Mouse (Mus musculus): ENCODE measurements around the gene Ap3m1. TPM values are rescaled to one million over a fixed set of nuclear protein-coding genes. Genes with fewer than 3 reads are reported as not detected.

The Ap3m1 gene
- polyA plus RNA-seq, 1 experiment, result 82.0 TPM

DNA sequence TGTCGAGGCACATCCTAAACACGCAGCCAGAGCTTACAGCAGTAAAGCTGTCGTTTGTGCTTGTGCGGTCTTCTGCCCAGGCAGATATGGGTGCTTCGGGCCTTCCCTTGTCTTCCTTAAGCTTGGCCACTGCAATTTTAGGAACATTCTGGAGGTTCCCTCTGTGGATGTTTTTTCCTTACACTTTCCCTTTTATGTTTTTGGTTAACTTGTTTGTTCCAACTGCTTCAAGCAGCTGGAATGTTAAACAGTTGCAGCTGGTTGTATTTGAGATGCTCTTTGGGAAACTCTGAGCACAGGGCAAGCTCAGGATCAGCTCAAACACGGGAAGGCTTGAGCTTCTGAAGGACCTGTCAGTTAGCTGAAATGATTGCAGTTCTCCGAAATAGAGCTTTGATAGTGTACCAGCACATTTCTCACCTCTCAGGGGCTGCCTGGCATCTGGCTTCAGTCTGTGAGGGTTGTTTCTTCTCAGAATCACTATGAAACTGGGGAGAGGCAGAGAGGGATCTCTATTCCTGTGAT is 34.6 kb upstream of the Ap3m1 start:
- TF ChIP-seq CTCF (IDR thresholded peaks at IDR 0.05; ENCODE audit: borderline replicate concordance, extremely low read depth, insufficient read depth, insufficient read length), result no peak
- TF ChIP-seq POLR2A (IDR thresholded peaks at IDR 0.05; ENCODE audit: borderline replicate concordance, extremely low read depth, insufficient read depth, insufficient read length, poor library complexity, severe bottlenecking), result no peak

GRCm38 (mm10) chr14:21086106-21086505 is 33.8 kb upstream of the Ap3m1 start:
- no peak for DNase-seq (ENCODE audit: low read depth)
- TF ChIP-seq POLR2A (IDR thresholded peaks at IDR 0.05; ENCODE audit: borderline replicate concordance, extremely low read depth, insufficient read depth, insufficient read length, poor library complexity, severe bottlenecking) (no peak), CTCF (IDR thresholded peaks at IDR 0.05; ENCODE audit: borderline replicate concordance, extremely low read depth, insufficient read depth, insufficient read length) (no peak)

More for the DNA sequence above, 34.6 kb upstream of the Ap3m1 start:
- no peak for DNase-seq (ENCODE audit: low read depth)

- no peak for DNase-seq (ENCODE audit: low read depth)
- TF ChIP-seq CTCF (IDR thresholded peaks at IDR 0.05; ENCODE audit: borderline replicate concordance, extremely low read depth, insufficient read depth, insufficient read length), result no peak
- TF ChIP-seq POLR2A (IDR thresholded peaks at IDR 0.05; ENCODE audit: borderline replicate concordance, extremely low read depth, insufficient read depth, insufficient read length, poor library complexity, severe bottlenecking), result no peak
Observed at GRCm38 (mm10) chr14:21085666-21086065, 33.4 kb upstream of the Ap3m1 start.

- no peak for TF ChIP-seq CTCF (IDR thresholded peaks at IDR 0.05; ENCODE audit: borderline replicate concordance, extremely low read depth, insufficient read depth, insufficient read length)
- TF ChIP-seq POLR2A (IDR thresholded peaks at IDR 0.05; ENCODE audit: borderline replicate concordance, extremely low read depth, insufficient read depth, insufficient read length, poor library complexity, severe bottlenecking), result no peak
Observed at GRCm38 (mm10) chr14:21082823-21083222, 30.5 kb upstream of the Ap3m1 start.

DNA sequence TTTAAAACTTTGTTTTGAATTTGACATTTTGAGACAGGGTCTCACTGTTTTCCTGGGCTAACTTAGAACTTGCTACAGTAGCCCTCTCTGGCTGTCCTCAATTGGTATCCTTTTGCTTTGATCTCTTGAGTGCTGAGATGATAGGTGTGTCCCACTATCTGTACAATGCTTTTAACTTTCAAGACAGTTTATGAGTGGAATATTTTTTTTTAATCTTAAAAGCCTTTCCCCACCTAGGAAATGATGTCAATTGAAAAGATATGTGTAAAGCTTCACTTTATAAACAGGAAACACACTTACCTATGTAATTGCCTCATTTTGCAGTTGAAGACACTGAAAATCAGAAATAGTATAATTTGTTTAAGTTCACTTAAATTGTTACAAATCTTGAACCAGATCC is 26.2 kb upstream of the Ap3m1 start:
- TF ChIP-seq CTCF (IDR thresholded peaks at IDR 0.05; ENCODE audit: borderline replicate concordance, extremely low read depth, insufficient read depth, insufficient read length) (no peak), POLR2A (IDR thresholded peaks at IDR 0.05; ENCODE audit: borderline replicate concordance, extremely low read depth, insufficient read depth, insufficient read length, poor library complexity, severe bottlenecking) (no peak)
- DNase-seq (ENCODE audit: low read depth), result no peak

More at GRCm38 (mm10) chr14:21082823-21083222, 30.5 kb upstream of the Ap3m1 start:
- DNase-seq (ENCODE audit: low read depth), result no peak

- no peak for DNase-seq (ENCODE audit: low read depth)
- TF ChIP-seq POLR2A (IDR thresholded peaks at IDR 0.05; ENCODE audit: borderline replicate concordance, extremely low read depth, insufficient read depth, insufficient read length, poor library complexity, severe bottlenecking) (no peak), CTCF (IDR thresholded peaks at IDR 0.05; ENCODE audit: borderline replicate concordance, extremely low read depth, insufficient read depth, insufficient read length) (no peak)
Observed at GRCm38 (mm10) chr14:21077939-21078338, 25.6 kb upstream of the Ap3m1 start.

DNA sequence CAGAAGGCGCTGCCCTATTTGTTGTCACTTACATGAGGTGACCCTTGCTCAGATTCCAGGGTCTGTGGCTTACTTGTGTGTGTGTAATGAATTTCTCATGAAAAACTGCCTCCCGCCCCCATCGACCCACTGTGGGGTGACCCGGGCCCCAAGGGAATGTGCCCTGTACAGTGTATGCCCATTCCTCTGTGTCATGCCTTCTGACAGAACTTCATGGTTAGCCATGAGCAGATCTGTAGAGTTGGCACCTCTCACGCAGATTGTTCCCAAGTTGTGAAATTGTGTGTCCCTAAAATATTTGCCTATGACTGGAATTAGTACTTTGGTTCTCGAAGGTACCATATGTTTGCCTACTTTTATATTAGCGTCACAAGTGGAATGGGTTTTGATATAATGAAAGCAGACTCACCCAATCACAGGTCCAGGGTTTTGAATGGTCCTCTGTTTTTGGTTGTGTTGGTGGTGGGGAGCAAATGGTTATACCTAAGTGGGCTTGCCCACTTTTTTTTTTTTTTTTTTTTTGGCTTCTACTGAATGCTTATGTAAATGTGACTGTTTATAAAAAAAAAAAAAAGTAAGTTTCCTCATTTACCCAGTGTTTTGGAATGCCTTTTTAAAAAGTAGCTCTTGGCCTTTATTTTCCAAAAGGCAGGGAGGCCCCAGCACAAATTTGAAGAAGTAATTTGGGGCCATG is 24.3 kb upstream of the Ap3m1 start:
- TF ChIP-seq POLR2A (IDR thresholded peaks at IDR 0.05; ENCODE audit: borderline replicate concordance, extremely low read depth, insufficient read depth, insufficient read length, poor library complexity, severe bottlenecking) (no peak), CTCF (IDR thresholded peaks at IDR 0.05; ENCODE audit: borderline replicate concordance, extremely low read depth, insufficient read depth, insufficient read length) (no peak)
- DNase-seq (ENCODE audit: low read depth), result no peak

- peak; percentile 93 for DNase-seq (ENCODE audit: low read depth)
Observed at GRCm38 (mm10) chr14:21075751-21076500, 23.6 kb upstream of the Ap3m1 start.

GRCm38 (mm10) chr14:21074398-21075320 is 22.4 kb upstream of the Ap3m1 start:
- TF ChIP-seq POLR2A (IDR thresholded peaks at IDR 0.05; ENCODE audit: borderline replicate concordance, extremely low read depth, insufficient read depth, insufficient read length, poor library complexity, severe bottlenecking) (no peak), CTCF (IDR thresholded peaks at IDR 0.05; ENCODE audit: borderline replicate concordance, extremely low read depth, insufficient read depth, insufficient read length) (no peak)
- no peak for DNase-seq (ENCODE audit: low read depth)

More at GRCm38 (mm10) chr14:21075751-21076500, 23.6 kb upstream of the Ap3m1 start:
- no peak for TF ChIP-seq CTCF (IDR thresholded peaks at IDR 0.05; ENCODE audit: borderline replicate concordance, extremely low read depth, insufficient read depth, insufficient read length)
- no peak for TF ChIP-seq POLR2A (IDR thresholded peaks at IDR 0.05; ENCODE audit: borderline replicate concordance, extremely low read depth, insufficient read depth, insufficient read length, poor library complexity, severe bottlenecking)

GRCm38 (mm10) chr14:21073981-21074380 is 21.7 kb upstream of the Ap3m1 start:
- no peak for DNase-seq (ENCODE audit: low read depth)
- no peak for TF ChIP-seq POLR2A (IDR thresholded peaks at IDR 0.05; ENCODE audit: borderline replicate concordance, extremely low read depth, insufficient read depth, insufficient read length, poor library complexity, severe bottlenecking)
- no peak for TF ChIP-seq CTCF (IDR thresholded peaks at IDR 0.05; ENCODE audit: borderline replicate concordance, extremely low read depth, insufficient read depth, insufficient read length)

All from brain, embryonic 14.5 days (tissue).